Mouse (Mus musculus) forebrain, embryonic 12.5 days (tissue): ENCODE measurements around the gene Prelp. TPM values are rescaled to one million over a fixed set of nuclear protein-coding genes. Genes with fewer than 3 reads are reported as not detected.

Source experiments
- ATAC-seq: fragments of 200-750 bp; cut with Nextera tagmentation; 2 replicates; pipeline ENCODE4 v1.8.0; 2017; ENCODE audit warnings: moderate TSS enrichment; ENCODE audit not compliant: low FRiP score
- H3K27ac ChIP-seq: fragments of 300-500 bp; sonication (generic); 2 replicates; pipeline ENCODE4 v1.5.1; 2016; ENCODE audit warnings: mild to moderate bottlenecking
- H3K27me3 ChIP-seq: fragments of 300-500 bp; sonication (generic); 2 replicates; pipeline ENCODE4 v1.6.1; 2016; ENCODE audit warnings: mild to moderate bottlenecking
- H3K36me3 ChIP-seq: fragments of 300-500 bp; sonication (generic); replicated peaks from 2 replicates; pipeline ENCODE4 v1.6.1; 2016; ENCODE audit warnings: mild to moderate bottlenecking
- H3K4me1 ChIP-seq: fragments of 300-500 bp; sonication (generic); 2 replicates; pipeline ENCODE4 v1.6.1; 2016
- H3K4me2 ChIP-seq: fragments of 300-500 bp; sonication (generic); 2 replicates; pipeline ENCODE4 v1.6.1; 2016; ENCODE audit warnings: mild to moderate bottlenecking, moderate library complexity
- H3K4me3 ChIP-seq: fragments of 300-500 bp; sonication (generic); replicated peaks from 2 replicates; pipeline ENCODE4 v1.5.1; 2016; ENCODE audit warnings: mild to moderate bottlenecking
- H3K9ac ChIP-seq: fragments of 300-500 bp; sonication (generic); 2 replicates; pipeline ENCODE4 v1.6.1; 2016; ENCODE audit warnings: mild to moderate bottlenecking
- H3K9me3 ChIP-seq: fragments of 300-500 bp; sonication (generic); 2 replicates; pipeline ENCODE4 v1.6.1; 2016
- WGBS: fragments of 180-500 bp; shearing (Covaris S2); methylation state at CpG from one replicate; pipeline ENCODE4 v1.1.7; 2016; 5-methylcytosine and 5-hydroxymethylcytosine counted together
- polyA plus RNA-seq: library from polyadenylated mRNA; unstranded; fragments of >200 nt; fragmentation: Nextera tagmentation; extraction: Ambion mirVana; gene quantifications from 2 replicates; pipeline ENCODE4 v1.2.1, GENCODE M21; 2016

The Prelp gene
- polyA plus RNA-seq, 1 experiment from 2014 or later, result 2.1 TPM

GRCm38 (mm10) chr1:133953261-133953742 lies 32.1 kb upstream of the Prelp start:
- H3K27me3 ChIP-seq, result 0 out of 2 replicates have a peak, but pooled peaks cover 4% of the 10 kb centered on the region
- no peak for ATAC-seq

DNA sequence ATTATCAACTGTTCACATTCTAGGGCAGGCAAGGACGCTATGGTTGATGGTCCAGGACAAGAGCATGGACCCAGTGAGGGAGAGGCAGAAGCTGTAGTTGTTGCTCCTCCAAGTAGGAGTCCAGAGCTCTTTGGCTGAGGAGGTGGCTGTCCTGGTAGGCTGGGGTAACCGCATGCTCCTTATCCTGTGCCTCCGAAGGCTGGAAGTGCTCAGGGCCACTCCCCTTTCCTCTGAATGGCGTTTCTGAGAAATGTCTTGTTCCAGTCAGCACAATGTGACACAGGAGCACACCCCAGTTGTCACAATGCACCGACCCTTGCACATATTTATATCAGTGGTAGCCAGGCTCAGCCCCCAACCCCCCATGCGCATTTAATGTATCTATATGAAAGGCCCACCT lies 30.4 kb upstream of the Prelp start:
- Histone ChIP-seq H3K9ac (no peak overlapping the region), H3K4me2 (no peak overlapping the region), H3K36me3 (no peaks in the 10 kb centered on the region), H3K4me3 (no peak overlapping the region), H3K9me3 (no peaks in the 10 kb centered on the region), H3K4me1 (0 out of 2 replicates have a peak, but pooled peaks cover 5% of the 10 kb centered on the region), H3K27me3 (0 out of 2 replicates have a peak, but pooled peaks cover 4% of the 10 kb centered on the region), H3K27ac (no peak overlapping the region)
- no peak for ATAC-seq
- 65% methylated on average over 6 of the region's 6 CpGs for WGBS

More at GRCm38 (mm10) chr1:133953261-133953742, 32.1 kb upstream of the Prelp start:
- no peak overlapping the region for H3K4me3 ChIP-seq
- 57% methylated on average over 9 of the region's 9 CpGs for WGBS
- no peak overlapping the region for H3K9ac ChIP-seq
- H3K4me1 ChIP-seq, result 0 out of 2 replicates have a peak, but pooled peaks cover 5% of the 10 kb centered on the region
- H3K4me2 ChIP-seq, result no peak overlapping the region
- no peaks in the 10 kb centered on the region for H3K9me3 ChIP-seq
- H3K27ac ChIP-seq, result no peak overlapping the region
- no peaks in the 10 kb centered on the region for H3K36me3 ChIP-seq

- no peak overlapping the region for H3K4me2 ChIP-seq
- ATAC-seq, result no peak
- H3K9me3 ChIP-seq, result no peaks in the 10 kb centered on the region
- no peaks in the 10 kb centered on the region for H3K36me3 ChIP-seq
- 0 out of 2 replicates have a peak, but pooled peaks cover 4% of the 10 kb centered on the region for H3K27me3 ChIP-seq
- H3K9ac ChIP-seq, result no peak overlapping the region
- 83% methylated on average over 7 of the region's 7 CpGs for WGBS
- H3K4me1 ChIP-seq, result 0 out of 2 replicates have a peak, but pooled peaks cover 5% of the 10 kb centered on the region
- H3K27ac ChIP-seq, result no peak overlapping the region
- no peak overlapping the region for H3K4me3 ChIP-seq
These were observed 29.0 kb upstream of the Prelp start for GRCm38 (mm10) chr1:133950061-133950782.

DNA sequence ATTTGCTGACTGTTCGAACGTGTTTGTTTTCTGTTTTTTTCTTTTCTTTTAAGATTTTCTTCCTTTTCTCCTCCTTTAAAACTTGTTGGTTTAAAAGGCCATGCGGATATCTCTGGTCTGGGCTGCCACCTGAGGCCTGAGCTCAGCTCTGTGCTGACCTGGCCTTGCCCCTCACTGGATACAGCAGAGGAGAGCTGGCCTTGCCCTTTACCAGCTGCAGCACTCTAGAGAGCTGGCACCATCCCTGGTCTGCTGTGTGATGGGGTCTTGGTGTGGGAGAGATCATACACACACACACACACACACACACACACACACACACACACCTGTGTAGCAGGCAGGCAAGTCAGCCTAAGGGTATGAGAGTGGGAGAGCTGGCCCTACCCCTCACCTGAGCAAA lies 23.9 kb upstream of the Prelp start:
- 83% methylated on average over 3 of the region's 3 CpGs for WGBS
- H3K27me3 ChIP-seq, result no peaks in the 10 kb centered on the region
- ATAC-seq, result no peak
- H3K9ac ChIP-seq, result no peak overlapping the region
- H3K4me2 ChIP-seq, result no peak overlapping the region
- no peaks in the 10 kb centered on the region for H3K9me3 ChIP-seq
- no peaks in the 10 kb centered on the region for H3K36me3 ChIP-seq
- H3K4me1 ChIP-seq, result no peaks in the 10 kb centered on the region
- no peak overlapping the region for H3K27ac ChIP-seq
- H3K4me3 ChIP-seq, result no peak overlapping the region

DNA sequence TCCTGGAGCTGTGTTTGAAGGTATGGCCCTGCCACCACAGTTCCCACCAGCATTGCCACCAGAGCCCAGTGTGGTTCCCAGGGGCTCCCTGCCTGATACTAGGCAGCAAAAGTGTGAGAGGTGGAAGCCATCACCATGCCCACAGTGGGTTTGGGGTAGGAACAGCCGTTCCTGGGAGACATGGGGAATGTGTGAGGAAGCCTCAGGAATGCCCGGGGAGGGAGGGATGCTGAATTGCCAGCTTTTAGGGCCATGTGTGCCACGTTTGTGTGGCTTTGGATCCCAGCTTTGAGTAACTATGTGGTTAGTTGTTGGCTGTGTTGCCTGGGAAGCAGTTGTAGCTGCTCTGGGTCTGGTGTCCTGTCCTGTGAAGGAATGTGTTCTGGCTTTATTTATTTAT lies 20.7 kb upstream of the Prelp start:
- Histone ChIP-seq H3K9me3 (no peaks in the 10 kb centered on the region), H3K4me1 (no peaks in the 10 kb centered on the region), H3K9ac (no peak overlapping the region), H3K36me3 (no peaks in the 10 kb centered on the region), H3K27me3 (no peaks in the 10 kb centered on the region), H3K4me2 (no peak overlapping the region), H3K4me3 (no peak overlapping the region), H3K27ac (no peak overlapping the region)
- 85% methylated on average over 3 of the region's 3 CpGs for WGBS
- ATAC-seq, result no peak

- Histone ChIP-seq H3K9me3 (peaks cover under 1% of the 10 kb centered on the region; the same call in 1 of the 2 replicates), H3K27me3 (no peaks in the 10 kb centered on the region), H3K4me3 (no peak overlapping the region), H3K4me2 (no peak overlapping the region), H3K27ac (no peak overlapping the region), H3K36me3 (no peaks in the 10 kb centered on the region), H3K9ac (no peak overlapping the region), H3K4me1 (no peaks in the 10 kb centered on the region)
- ATAC-seq, result no peak
- 83% methylated on average over 11 of the region's 11 CpGs for WGBS
These were observed 20.1 kb upstream of the Prelp start for GRCm38 (mm10) chr1:133941158-133941860.

GRCm38 (mm10) chr1:133940481-133941092 lies 19.4 kb upstream of the Prelp start:
- H3K9me3 ChIP-seq, result peaks cover 5% of the 10 kb centered on the region; the same call in 1 of the 2 replicates
- no peak for ATAC-seq
- no peak overlapping the region for H3K27ac ChIP-seq
- H3K4me3 ChIP-seq, result no peak overlapping the region
- no peaks in the 10 kb centered on the region for H3K27me3 ChIP-seq
- H3K4me2 ChIP-seq, result no peak overlapping the region
- H3K4me1 ChIP-seq, result no peaks in the 10 kb centered on the region
- WGBS, result 88% methylated on average over 3 of the region's 3 CpGs
- H3K36me3 ChIP-seq, result no peaks in the 10 kb centered on the region
- no peak overlapping the region for H3K9ac ChIP-seq

DNA sequence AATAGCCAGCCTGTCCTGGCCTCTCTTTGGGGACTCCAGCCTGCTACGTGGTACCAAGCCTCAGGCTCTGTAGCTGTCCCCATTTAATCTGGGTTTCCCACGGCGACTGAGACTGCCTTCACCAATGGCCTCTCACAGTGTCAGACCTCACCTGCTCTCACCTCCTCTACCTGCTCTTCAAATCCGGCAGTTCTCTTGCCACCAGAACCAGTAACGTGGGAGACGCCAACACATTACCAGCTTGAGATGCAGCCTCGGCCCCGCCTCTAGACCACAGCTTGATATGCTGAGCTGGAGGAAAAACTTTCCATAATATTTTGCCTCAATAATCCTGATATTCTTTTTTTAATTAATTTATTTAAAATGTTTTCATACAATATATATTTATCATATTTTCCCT lies 18.5 kb upstream of the Prelp start:
- no peaks in the 10 kb centered on the region for H3K36me3 ChIP-seq
- no peak overlapping the region for H3K9ac ChIP-seq
- H3K27me3 ChIP-seq, result no peaks in the 10 kb centered on the region
- no peak for ATAC-seq
- H3K4me2 ChIP-seq, result no peak overlapping the region
- WGBS, result 87% methylated on average over 8 of the region's 8 CpGs
- no peak overlapping the region for H3K4me3 ChIP-seq
- H3K4me1 ChIP-seq, result no peaks in the 10 kb centered on the region
- no peak overlapping the region for H3K27ac ChIP-seq
- peaks cover 5% of the 10 kb centered on the region; the same call in 1 of the 2 replicates for H3K9me3 ChIP-seq

DNA sequence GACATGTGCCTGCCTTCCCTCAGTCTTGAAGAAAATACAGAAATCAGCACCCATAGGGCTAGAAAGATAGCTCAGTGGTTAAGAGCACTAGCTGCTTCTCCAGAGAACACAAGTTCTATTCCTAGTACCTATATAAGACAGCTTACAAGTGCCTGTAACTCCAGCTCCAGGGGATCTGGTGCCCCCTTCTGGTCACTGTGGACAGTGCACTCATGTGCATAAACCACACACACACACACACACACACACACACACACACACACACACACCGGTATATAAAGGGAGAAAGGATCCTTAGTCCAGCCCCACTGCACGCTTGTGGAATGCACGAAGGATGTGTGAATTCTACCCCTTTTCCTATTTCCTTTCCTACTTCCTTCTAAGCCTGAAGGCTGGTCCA lies 15.0 kb upstream of the Prelp start:
- no peak overlapping the region for H3K4me3 ChIP-seq
- no peak for ATAC-seq
- H3K4me2 ChIP-seq, result no peak overlapping the region
- H3K27me3 ChIP-seq, result no peaks in the 10 kb centered on the region
- no peak overlapping the region for H3K27ac ChIP-seq
- H3K36me3 ChIP-seq, result no peaks in the 10 kb centered on the region
- H3K4me1 ChIP-seq, result no peaks in the 10 kb centered on the region
- 97% methylated on average over 3 of the region's 3 CpGs for WGBS
- peaks cover 5% of the 10 kb centered on the region; the same call in 1 of the 2 replicates for H3K9me3 ChIP-seq
- no peak overlapping the region for H3K9ac ChIP-seq

GRCm38 (mm10) chr1:133934354-133934963 lies 13.2 kb upstream of the Prelp start:
- ATAC-seq, result no peak
- Histone ChIP-seq H3K27ac (no peak overlapping the region), H3K4me1 (no peaks in the 10 kb centered on the region), H3K36me3 (no peaks in the 10 kb centered on the region), H3K9me3 (peaks cover 5% of the 10 kb centered on the region; the same call in 1 of the 2 replicates), H3K27me3 (no peaks in the 10 kb centered on the region), H3K9ac (no peak overlapping the region), H3K4me3 (no peak overlapping the region), H3K4me2 (no peak overlapping the region)
- WGBS, result 90% methylated on average over 10 of the region's 10 CpGs

DNA sequence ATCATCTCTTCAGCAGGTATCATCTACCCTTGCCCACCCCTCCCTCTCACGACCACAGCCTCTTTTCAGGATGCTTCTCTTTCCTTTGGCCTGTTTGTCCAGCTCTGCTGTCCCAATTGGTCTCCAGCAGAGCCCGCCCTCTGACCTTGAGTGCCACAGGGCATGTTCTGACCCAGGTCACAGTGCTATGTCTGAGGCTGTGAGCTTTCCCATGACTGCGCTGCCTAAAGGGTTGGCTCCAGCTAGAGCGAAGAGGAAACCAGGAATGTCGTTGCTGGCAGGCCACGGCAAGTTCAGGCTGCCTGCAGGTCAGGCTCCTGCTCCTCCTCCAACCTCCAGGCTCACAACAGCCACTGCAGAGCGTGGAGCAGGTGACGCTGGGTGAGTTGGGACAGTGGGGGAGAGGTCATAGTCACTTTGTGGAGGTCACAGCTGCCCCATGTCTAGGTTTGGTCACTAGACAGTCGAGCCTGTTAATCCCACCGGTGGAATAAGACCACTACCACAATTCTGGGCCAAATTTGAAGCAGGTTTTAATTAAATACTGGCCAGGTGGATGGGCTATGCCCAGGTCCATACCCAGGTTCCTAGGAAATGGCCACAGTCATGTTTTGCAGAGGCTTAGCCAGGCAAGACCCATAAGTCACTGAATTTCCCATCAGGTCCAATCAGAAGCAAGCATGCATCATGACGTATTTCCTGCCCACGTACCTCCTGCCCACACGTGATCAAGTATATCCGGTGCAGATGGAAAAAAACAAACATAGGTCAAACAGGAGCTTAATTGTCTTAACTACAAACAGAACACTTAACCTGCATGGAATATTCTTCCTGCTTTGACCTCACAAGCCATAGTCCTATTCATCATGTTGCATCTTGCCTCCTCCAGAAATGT lies 12.3 kb upstream of the Prelp start:
- H3K4me1 ChIP-seq, result no peaks in the 10 kb centered on the region
- no peaks in the 10 kb centered on the region for H3K27me3 ChIP-seq
- no peak overlapping the region for H3K9ac ChIP-seq
- no peak for ATAC-seq
- no peak overlapping the region for H3K4me2 ChIP-seq
- no peak overlapping the region for H3K27ac ChIP-seq
- H3K36me3 ChIP-seq, result no peaks in the 10 kb centered on the region
- 78% methylated on average over 14 of the region's 14 CpGs for WGBS
- peaks cover 5% of the 10 kb centered on the region; the same call in 1 of the 2 replicates for H3K9me3 ChIP-seq
- H3K4me3 ChIP-seq, result no peak overlapping the region
